Mouse (Mus musculus) intestine, embryonic 16.5 days (tissue): Measurements from ENCODE around the gene Fam120b. TPM values are rescaled to one million over a fixed set of nuclear protein-coding genes. Genes with fewer than 3 reads are reported as not detected.

Experiments used
- ATAC-seq: fragments of 200-750 bp; cut with Nextera tagmentation; 2 replicates; pipeline ENCODE4 v1.8.0; 2017; ENCODE audit warnings: moderate TSS enrichment, moderate library complexity
- H3K27ac ChIP-seq: fragments of 300-500 bp; sonication (generic); 2 replicates; pipeline ENCODE4 v1.5.1; 2014; ENCODE audit warnings: mild to moderate bottlenecking, low read length
- H3K27me3 ChIP-seq: fragments of 300-500 bp; sonication (generic); replicated peaks from 2 replicates; pipeline ENCODE4 v1.6.1; 2014; ENCODE audit warnings: low read length, control low read depth, mixed read lengths; ENCODE audit not compliant: control insufficient read depth, insufficient read depth
- H3K36me3 ChIP-seq: fragments of 300-500 bp; sonication (generic); 2 replicates; pipeline ENCODE4 v1.6.1; 2014; ENCODE audit warnings: low read length, control low read depth; ENCODE audit not compliant: control insufficient read depth, insufficient read depth
- H3K4me1 ChIP-seq: fragments of 300-500 bp; sonication (generic); 2 replicates; pipeline ENCODE4 v1.6.1; 2014; ENCODE audit warnings: low read length, control low read depth, mixed read lengths; ENCODE audit not compliant: control insufficient read depth, insufficient read depth
- H3K4me2 ChIP-seq: fragments of 300-500 bp; sonication (generic); 2 replicates; pipeline ENCODE4 v1.6.1; 2014; ENCODE audit warnings: low read depth, low read length, control low read depth
- H3K4me3 ChIP-seq: fragments of 300-500 bp; sonication (generic); 2 replicates; pipeline ENCODE4 v1.5.1; 2014; ENCODE audit warnings: mild to moderate bottlenecking, low read length
- H3K9ac ChIP-seq: fragments of 300-500 bp; sonication (generic); 2 replicates; pipeline ENCODE4 v1.6.1; 2014; ENCODE audit warnings: low read depth, low read length
- H3K9me3 ChIP-seq: fragments of 300-500 bp; sonication (generic); 2 replicates; pipeline ENCODE4 v1.6.1; 2016; ENCODE audit warnings: low read length, control low read depth; ENCODE audit not compliant: control insufficient read depth
- WGBS: fragments of 180-500 bp; shearing (Covaris S2); extraction: QIAGEN DNeasy Blood & Tissue Kit; methylation state at CpG from one replicate; pipeline ENCODE4 v1.1.7; 2014; 5-methylcytosine and 5-hydroxymethylcytosine counted together
- polyA plus RNA-seq: library from polyadenylated mRNA; unstranded; fragments of >200 nt; fragmentation: Nextera tagmentation; extraction: Ambion mirVana; gene quantifications from 2 replicates; pipeline ENCODE4 v1.2.1, GENCODE M21; 2015

Fam120b gene
- polyA plus RNA-seq, 1 experiment from 2014 or later = 27.4 TPM

DNA sequence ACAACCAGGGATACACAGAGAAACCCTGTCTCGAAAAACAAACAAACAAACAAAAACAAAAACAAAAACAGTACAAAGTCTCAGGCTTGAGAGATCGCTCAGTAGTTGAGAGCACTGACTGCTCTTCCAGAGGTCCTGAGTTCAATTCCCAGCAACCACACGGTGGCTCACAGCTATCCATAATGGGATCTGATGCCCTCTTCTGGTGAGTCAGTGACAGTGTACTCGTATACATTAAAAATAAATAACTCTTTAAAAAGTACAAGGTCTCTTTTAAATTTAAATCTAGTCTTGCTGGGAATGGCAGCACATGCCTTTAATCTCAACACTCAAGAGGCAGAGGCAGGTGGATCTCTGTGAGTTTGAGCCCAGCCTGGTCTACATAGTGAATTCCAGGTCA, 76.7 kb downstream of the Fam120b start:
- Histone ChIP-seq H3K9ac (no peak overlapping the region), H3K27ac (no peak overlapping the region), H3K27me3 (no peaks in the 10 kb centered on the region), H3K4me1 (no peaks in the 10 kb centered on the region), H3K4me2 (no peak overlapping the region), H3K36me3 (peaks cover 32% of the 10 kb centered on the region), H3K4me3 (no peak overlapping the region), H3K9me3 (no peaks in the 10 kb centered on the region)
- 89% methylated on average over 4 of the region's 4 CpGs for WGBS
- no peak for ATAC-seq

Other genes with a start within 250 kb of the Fam120b start
- gene Dll1, start 19.3 kb upstream of the Fam120b start, polyA plus RNA-seq = 24.2 and 25.4 TPM in 2 replicates
- 238 and 252 TPM in 2 replicates for gene Psmb1, start 103.5 kb downstream of the Fam120b start, polyA plus RNA-seq
- 32.9 and 33.6 TPM in 2 replicates for gene Tbp, start 103.7 kb downstream of the Fam120b start, polyA plus RNA-seq
- 48.1 and 48.9 TPM in 2 replicates for gene Pdcd2, start 131.1 kb downstream of the Fam120b start, polyA plus RNA-seq
- gene Prdm9, start 168.2 kb downstream of the Fam120b start, polyA plus RNA-seq = 1.5 and 2.2 TPM in 2 replicates